Mouse (Mus musculus) ES-E14 (cell line): ENCODE results near the gene Dennd2c. TPM values are rescaled to one million over a fixed set of nuclear protein-coding genes. Genes with fewer than 3 reads are reported as not detected.
"Not testable (repeated sequence)": the region's sequence is repeated elsewhere in the genome, so short reads cannot be mapped to it uniquely, and the experiment has no call there.

ENCODE experiments used
- DNase-seq: peaks from one replicate; pipeline ENCODE4 v3.0.0-alpha.2; 2013; ENCODE audit warnings: low read depth, low spot score
- H3K27ac ChIP-seq: 2 replicates; pipeline ENCODE4 v1.5.1; 2012; ENCODE audit warnings: low read depth, mild to moderate bottlenecking, low read length, moderate library complexity, mixed read lengths; ENCODE audit not compliant: poor library complexity, insufficient read depth, severe bottlenecking
- H3K36me3 ChIP-seq: 2 replicates; pipeline ENCODE4 v1.6.1; 2012; ENCODE audit warnings: mild to moderate bottlenecking, low read length, moderate library complexity, mixed read lengths; ENCODE audit not compliant: control insufficient read depth, poor library complexity, insufficient read depth, severe bottlenecking
- H3K4me1 ChIP-seq, 2 experiments: fragments of 150-350 bp in 1 of 2; sonication (generic) in 1 of 2; 2 replicates each; pipeline ENCODE4 v1.6.1; 2012; ENCODE audit warnings: low read length in 2 of 2, mild to moderate bottlenecking in 1 of 2, mixed read lengths in 1 of 2; ENCODE audit not compliant: control insufficient read depth in 2 of 2, insufficient read depth in 2 of 2, poor library complexity in 1 of 2
- H3K4me3 ChIP-seq, 2 experiments: fragments of 150-350 bp in 1 of 2; sonication (generic) in 1 of 2; 2 replicates each; pipeline ENCODE4 v1.5.1; 2012; ENCODE audit warnings: low read length in 2 of 2, low read depth in 1 of 2, mild to moderate bottlenecking in 1 of 2, mixed read lengths in 1 of 2; ENCODE audit not compliant: insufficient read depth in 1 of 2, poor library complexity in 1 of 2, severe bottlenecking in 1 of 2
- H3K9ac ChIP-seq: 2 replicates; pipeline ENCODE4 v1.6.1; 2012; ENCODE audit warnings: low read depth, mild to moderate bottlenecking, low read length, mixed read lengths; ENCODE audit not compliant: poor library complexity, insufficient read depth, severe bottlenecking
- H3K9me3 ChIP-seq: fragments of 150-350 bp; sonication (generic); 2 replicates; pipeline ENCODE4 v1.6.1; 2012; ENCODE audit warnings: low read depth, mild to moderate bottlenecking, low read length; ENCODE audit not compliant: control insufficient read depth, insufficient read depth
- CHD2 ChIP-seq: IDR thresholded peaks from 2 replicates; pipeline ENCODE4 v1.6.1; 2014; ENCODE audit warnings: mild to moderate bottlenecking, low read depth, low read length, inconsistent platforms
- HCFC1 ChIP-seq: IDR thresholded peaks from 2 replicates; pipeline ENCODE4 v1.6.1; 2012; ENCODE audit warnings: low read length, inconsistent platforms, borderline replicate concordance; ENCODE audit not compliant: insufficient read depth
- MAFK ChIP-seq: IDR thresholded peaks from 2 replicates; pipeline ENCODE4 v1.6.1; 2014; ENCODE audit warnings: mild to moderate bottlenecking, low read depth, low read length, inconsistent platforms; ENCODE audit not compliant: insufficient read depth
- ZC3H11A ChIP-seq: IDR thresholded peaks from 2 replicates; pipeline ENCODE4 v1.6.1; 2012; ENCODE audit warnings: low read depth, mild to moderate bottlenecking, inconsistent platforms, low read length, borderline replicate concordance
- ZNF384 ChIP-seq: IDR thresholded peaks from 2 replicates; pipeline ENCODE4 v1.6.1; 2012; ENCODE audit warnings: low read depth, low read length, inconsistent platforms
- in situ Hi-C, 2 experiments: fragments of 600-800 bp; cut with MboI; formaldehyde crosslinking; loops; one replicate each; pipeline ENCODE4 v1.15.1; 2025; ENCODE audit warnings: low sequenced_read_pairs in 2 of 2, inconsistent platforms in 1 of 2; ENCODE audit not compliant: unreplicated experiment in 2 of 2
- total RNA-seq: library from RNA; depleted of rRNA; stranded (reverse); fragments of 300-350 nt; gene quantifications from 2 replicates; pipeline ENCODE4 v1.2.3, GENCODE M21; 2012; rRNA removed

Dennd2c gene
- total RNA-seq, 1 experiment, result 29.9 TPM

DNA sequence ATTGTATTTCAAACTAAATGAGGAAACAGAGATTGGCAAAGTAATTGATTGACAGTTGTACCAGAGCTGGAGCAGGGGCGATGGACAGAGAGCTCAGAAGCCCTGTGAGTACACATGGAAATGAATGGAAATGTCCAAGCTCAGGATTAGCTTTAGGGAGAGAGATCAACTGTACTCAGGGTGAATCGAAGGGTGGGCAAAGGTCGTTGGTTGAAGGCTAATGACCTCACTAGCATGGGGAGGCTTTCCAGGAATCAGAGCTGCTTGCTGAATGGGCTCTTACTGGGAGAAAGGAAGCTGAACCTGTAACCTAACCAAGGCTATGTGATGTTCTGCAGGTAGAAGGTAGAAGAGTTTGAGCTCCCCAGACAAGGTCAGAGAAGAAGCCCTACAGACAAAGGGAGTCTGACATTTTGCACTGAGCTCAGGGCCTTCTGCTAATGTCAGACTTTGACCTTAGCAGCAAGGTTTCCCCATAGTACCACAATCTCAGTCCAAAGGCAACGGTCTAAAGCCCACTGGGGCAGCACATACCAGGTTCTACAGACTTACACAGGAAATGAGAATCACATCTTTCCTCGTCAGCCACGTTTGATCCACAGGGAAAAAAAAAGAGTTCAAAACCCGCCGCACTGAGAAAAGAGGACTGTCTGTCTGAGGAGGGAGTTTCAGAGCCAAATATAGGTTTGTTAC is 112.3 kb downstream of the Dennd2c start:
- Histone ChIP-seq H3K9me3 (no peaks in the 10 kb centered on the region), H3K4me1 (peaks cover 3 to 5% of the 10 kb centered on the region in 2 experiments; a peak in 3 of 4 replicates), H3K4me3 (no peak overlapping the region), H3K27ac (peak overlapping the region; percentile 89), H3K9ac (no peak overlapping the region), H3K36me3 (no peaks in the 10 kb centered on the region)
- TF ChIP-seq HCFC1 (no peak), ZC3H11A (no peak), MAFK (no peak), CHD2 (no peak), ZNF384 (no peak)
- in situ Hi-C loops, result no loop called here
- DNase-seq, result no peak

DNA sequence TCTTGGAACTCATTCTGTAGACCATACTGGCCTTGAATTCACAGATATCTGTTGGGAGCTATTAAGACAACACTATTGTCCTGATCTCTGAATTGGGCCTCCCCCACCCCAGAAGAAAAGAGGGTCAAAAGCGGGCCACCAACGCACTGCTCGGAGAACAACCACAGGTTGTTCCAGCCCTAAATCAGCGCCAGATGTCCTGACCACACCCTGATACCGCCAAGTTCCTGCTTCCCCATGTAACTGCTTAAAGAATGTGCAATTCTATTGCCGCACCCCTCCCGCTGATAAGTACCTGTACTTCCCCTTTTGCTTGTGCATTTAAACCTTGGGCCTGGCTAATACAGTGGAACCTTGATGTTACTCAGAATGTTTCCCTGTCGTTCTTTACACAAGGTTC is 113.0 kb downstream of the Dennd2c start:
- peak overlapping the region; percentile 89 for H3K27ac ChIP-seq
- H3K4me3 ChIP-seq, H3K4me1 ChIP-seq, H3K36me3 ChIP-seq, H3K9me3 ChIP-seq, in situ Hi-C loops, H3K9ac ChIP-seq, DNase-seq: not testable (repeated sequence)

Other genes starting within 250 kb of the Dennd2c start
- 2.8 and 3.6 TPM in 2 replicates for gene Sycp1, start 166.5 kb upstream of the Dennd2c start, total RNA-seq
- not detected in 2 replicates for gene Nr1h5, start 138.5 kb upstream of the Dennd2c start, total RNA-seq
- 16.9 and 27.9 TPM in 2 replicates for gene Sike1, start 106.9 kb upstream of the Dennd2c start, total RNA-seq
- 252 and 323 TPM in 2 replicates for gene Csde1, start 82.2 kb upstream of the Dennd2c start, total RNA-seq
- 88.8 and 113 TPM in 2 replicates for gene Nras, start 44.3 kb upstream of the Dennd2c start, total RNA-seq
- 0.26 and 0.49 TPM in 2 replicates for gene Ampd1, start 28.6 kb upstream of the Dennd2c start, total RNA-seq
- 86.4 and 102 TPM in 2 replicates for gene Bcas2, start 69.1 kb downstream of the Dennd2c start, total RNA-seq
- gene Trim33, start 176.7 kb downstream of the Dennd2c start, total RNA-seq, result 34.9 and 37.7 TPM in 2 replicates